ENCODE assay signal across 22 mouse cellular contexts in the genomic region with DNA sequence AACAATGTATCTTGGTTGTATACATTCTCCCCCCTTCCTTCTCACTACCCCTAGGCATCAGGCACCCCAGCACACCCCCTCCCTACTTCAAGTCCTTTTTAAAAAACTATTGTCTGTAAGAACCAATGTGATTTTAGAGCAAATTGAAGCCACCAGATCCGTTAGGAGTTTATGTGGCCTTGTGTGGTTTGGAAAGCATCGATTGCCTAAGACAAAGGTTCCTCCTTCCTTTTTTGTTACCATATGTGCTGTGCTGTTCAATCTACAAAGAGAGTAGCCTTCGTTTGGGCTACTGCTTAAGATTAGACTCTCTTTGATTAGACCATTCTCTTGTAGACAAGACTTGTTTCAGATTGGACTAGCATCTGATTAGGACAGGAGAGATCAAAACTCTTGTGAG. TPM values are rescaled to one million over a fixed set of nuclear protein-coding genes. Genes with fewer than 3 reads are reported as not detected.
A peak's percentile ranks its signal among the peaks of the same experiment; 100 is the strongest.
DNase-seq lines count a peak whose midpoint lies in the region; ATAC-seq lines count a peak whose summit lies in the region.
"Had no signal": no experiment of that assay in that cellular context is flagged by ENCODE, and none has a peak within 500 bp of the region (broad histone marks: within the 10 kb centered on the region; RNA-seq: fewer than 3 reads in every experiment).

No protein-coding gene starts in this region.

- H3K4me3 ChIP-seq in lung, embryonic 16.5 days (ENCODE audit: low read length) = no peak overlapping the region
- H3K4me3 ChIP-seq: embryonic facial prominence, embryonic 15.5 days; erythroblast, embryonic 14.5 days; forebrain, embryonic 10.5 days; heart, embryonic 13.5 days; hindbrain, embryonic 13.5 days had no signal

- H3K27me3 ChIP-seq in lung, embryonic 16.5 days (ENCODE audit: control insufficient read depth, insufficient read depth, low read depth, low read length) = no peaks in the 10 kb centered on the region
- H3K27me3 ChIP-seq: CH12.LX; embryonic facial prominence, embryonic 15.5 days; heart, embryonic 13.5 days; hindbrain, embryonic 13.5 days had no signal

- no peak overlapping the region for H3K4me2 ChIP-seq in lung, embryonic 16.5 days (ENCODE audit: low read depth, low read length)
- H3K4me2 ChIP-seq: embryonic facial prominence, embryonic 15.5 days; heart, embryonic 13.5 days; hindbrain, embryonic 13.5 days had no signal

- ATAC-seq in lung, embryonic 16.5 days (ENCODE audit: low read depth) = peak; percentile 65
- ATAC-seq in granulocyte monocyte progenitor cell, adult 5-6 weeks (replicated peaks; ENCODE audit: poor library complexity, severe bottlenecking) = peak; percentile 47
- no peak for ATAC-seq in megakaryocyte-erythroid progenitor cell, adult 5-6 weeks (replicated peaks; ENCODE audit: low FRiP score, low TSS enrichment, poor library complexity, severe bottlenecking)
- ATAC-seq: activated CD4-positive, CD25-positive, alpha-beta regulatory T cell, adult 4 months; forebrain, embryonic 16.5 days; hindbrain, postnatal 0 days; Patski had no signal

- H3K9ac ChIP-seq in lung, embryonic 16.5 days (ENCODE audit: low read length) = no peak overlapping the region; the same call in 1 of the 2 replicates
- H3K9ac ChIP-seq: embryonic facial prominence, embryonic 15.5 days; heart, embryonic 13.5 days; hindbrain, embryonic 13.5 days had no signal

- intact Hi-C loops in heart, postnatal 10 days (cut with DNase I) = loop anchor here (2.0 to 10.0 kb wide), 4 partner anchors 17 to 273 kb away; a partner anchor contains a TSS
- intact Hi-C loops in left cerebral cortex, postnatal 25 days (cut with DNase I) = loop anchor here (5.0 kb wide), 1 partner anchor 156 kb away; no protein-coding TSS in a partner anchor

- DNase-seq in heart, adult 11 months = peak; percentile 14
- DNase-seq in heart, postnatal 10 days = no peak
- no peak for DNase-seq in lung, postnatal 25 days (ENCODE audit: low spot score)
- no peak for DNase-seq in left cerebral cortex, postnatal 25 days (ENCODE audit: low spot score in 2 of 2)
- DNase-seq: adrenal gland, postnatal 25 days; cerebellum, adult 2 months; cerebellum, postnatal 10 days; embryo, embryonic 11 days; gastrocnemius, postnatal 10 days had no signal

- 32% methylated on average over 3 of the region's 3 CpGs for WGBS in lung, embryonic 16.5 days

- peaks cover 2% of the 10 kb centered on the region; the same call in 1 of the 2 replicates for H3K4me1 ChIP-seq in lung, embryonic 16.5 days (replicated peaks; ENCODE audit: control insufficient read depth, insufficient read depth, low read length)
- H3K4me1 ChIP-seq: hindbrain, embryonic 13.5 days had no signal

- H3K36me3 ChIP-seq in lung, embryonic 16.5 days (ENCODE audit: control insufficient read depth, insufficient read depth, low read length) = no peaks in the 10 kb centered on the region
- H3K36me3 ChIP-seq: embryonic facial prominence, embryonic 15.5 days; forebrain, embryonic 10.5 days; heart, embryonic 13.5 days; hindbrain, embryonic 13.5 days had no signal

- H3K9me3 ChIP-seq in lung, embryonic 16.5 days (ENCODE audit: control insufficient read depth, low read length) = no peaks in the 10 kb centered on the region
- H3K9me3 ChIP-seq: embryonic facial prominence, embryonic 15.5 days; forebrain, embryonic 10.5 days; heart, embryonic 13.5 days; hindbrain, embryonic 13.5 days had no signal

- H3K27ac ChIP-seq in lung, embryonic 16.5 days (ENCODE audit: low read length) = peak overlapping the region; percentile 55; the same call in 1 of the 2 replicates
- H3K27ac ChIP-seq: embryonic facial prominence, embryonic 15.5 days; forebrain, embryonic 10.5 days; heart, embryonic 13.5 days; hindbrain, embryonic 13.5 days; hindbrain, postnatal 0 days had no signal

RNA-seq across cellular contexts. Expression of a gene that starts 25.7 kb away (rescaled TPM):
- total RNA-seq in heart, postnatal 10 days (2021) = 10 to 100 TPM; 34.8 to 36.1 TPM
- polyA plus RNA-seq in lung, embryonic 16.5 days (2015; fragmentation: Nextera tagmentation; extraction: Ambion mirVana) = 60.8 and 68.6 TPM in 2 replicates
- 133 and 240 TPM in 2 replicates for total RNA-seq in granulocyte monocyte progenitor cell, adult 5-6 weeks (2014; fragmentation: Nextera tagmentation)
- 110 and 206 TPM in 2 replicates for total RNA-seq in granulocyte monocyte progenitor cell, adult 5-6 weeks (2017)
- 189 and 232 TPM in 2 replicates for total RNA-seq in megakaryocyte-erythroid progenitor cell, adult 5-6 weeks (2014; fragmentation: Nextera tagmentation)
- total RNA-seq in megakaryocyte-erythroid progenitor cell, adult 5-6 weeks (2017) = 159 and 165 TPM in 2 replicates
- 10 to 100 TPM; 27.1 to 28.5 TPM for total RNA-seq in left cerebral cortex, postnatal 25 days (2021)

RNA-seq across cellular contexts. Expression of a gene that starts 28.3 kb away (rescaled TPM):
- 100 to 1,000 TPM; 112 to 114 TPM for total RNA-seq in heart, postnatal 10 days (2021)
- polyA plus RNA-seq in lung, embryonic 16.5 days (2015; fragmentation: Nextera tagmentation; extraction: Ambion mirVana) = 47.8 and 51.5 TPM in 2 replicates
- 68.0 and 79.0 TPM in 2 replicates for total RNA-seq in granulocyte monocyte progenitor cell, adult 5-6 weeks (2014; fragmentation: Nextera tagmentation)
- 99.9 and 116 TPM in 2 replicates for total RNA-seq in granulocyte monocyte progenitor cell, adult 5-6 weeks (2017)
- 9.9 and 19.4 TPM in 2 replicates for total RNA-seq in megakaryocyte-erythroid progenitor cell, adult 5-6 weeks (2014; fragmentation: Nextera tagmentation)
- 11.1 TPM in 2 replicates for total RNA-seq in megakaryocyte-erythroid progenitor cell, adult 5-6 weeks (2017)
- total RNA-seq in left cerebral cortex, postnatal 25 days (2021) = 1 to 10 TPM; 4.9 to 6.0 TPM

RNA-seq across cellular contexts. Expression of a gene that starts 50.6 kb away (rescaled TPM):
- 1 to 10 TPM; 1.7 TPM for total RNA-seq in heart, postnatal 10 days (2021)
- 2.1 and 2.8 TPM in 2 replicates for polyA plus RNA-seq in lung, embryonic 16.5 days (2015; fragmentation: Nextera tagmentation; extraction: Ambion mirVana)
- total RNA-seq in granulocyte monocyte progenitor cell, adult 5-6 weeks (2014; fragmentation: Nextera tagmentation) = not detected in 2 replicates
- total RNA-seq in granulocyte monocyte progenitor cell, adult 5-6 weeks (2017) = 0.26 and 0.56 TPM in 2 replicates
- total RNA-seq in megakaryocyte-erythroid progenitor cell, adult 5-6 weeks (2014; fragmentation: Nextera tagmentation) = 6.2 and 8.1 TPM in 2 replicates
- total RNA-seq in megakaryocyte-erythroid progenitor cell, adult 5-6 weeks (2017) = 7.5 TPM in 1 of 2 replicates, not detected in the other
- total RNA-seq in left cerebral cortex, postnatal 25 days (2021) = not detected
- total RNA-seq: hindbrain, postnatal 0 days had no signal
